Comparison of ENCODE assay signal across 21 mouse cellular contexts in genomic region chr10:44400119-44400518, GRCm38 (mm10).
DNase-seq lines count a peak whose midpoint lies in the region; ATAC-seq and TF ChIP-seq lines count a peak whose summit lies in the region.
"Had no signal": no experiment of that assay in that cellular context is flagged by ENCODE, and none has a peak within 500 bp of the region (broad histone marks: within the 10 kb centered on the region; RNA-seq: fewer than 3 reads in every experiment).

No protein-coding gene starts in this region.

- no peak for TF ChIP-seq CTCF in cerebellum, adult 2 months (IDR thresholded peaks at IDR 0.05; ENCODE audit: borderline replicate concordance, insufficient read depth, low read depth, low read length)

- H3K9me3 ChIP-seq in midbrain, embryonic 16.5 days (replicated peaks; ENCODE audit: control insufficient read depth, low read length, poor library complexity, severe bottlenecking): no peaks in the 10 kb centered on the region
- H3K9me3 ChIP-seq: embryonic facial prominence, embryonic 15.5 days; heart, embryonic 13.5 days; hindbrain, embryonic 12.5 days; intestine, embryonic 15.5 days had no signal

- DNase-seq in MEL-GATA-1-ER (ENCODE audit: extremely low read depth, low read depth): peak; percentile 11
- peak; percentile 62 for DNase-seq in induced T-regulatory cell, adult 2 months (ENCODE audit: low read depth)
- DNase-seq in adrenal gland, adult (ENCODE audit: inconsistent age in 2 of 2, low spot score in 1 of 2): no peak
- no peak for DNase-seq in lung, postnatal 14 days
- no peak for DNase-seq in cerebellum, adult 2 months
- DNase-seq: adrenal gland, postnatal 10 days; cerebellum, adult 11-12 months; cerebellum, adult 9-11 months; embryo, embryonic 11 days; gastrocnemius, postnatal 14 days; heart, postnatal 36 days; kidney, adult 2 months had no signal

- 54% methylated on average over 3 of the region's 3 CpGs for WGBS in midbrain, embryonic 16.5 days
- WGBS in cerebellum, adult 2 months: 75% methylated on average over 3 of the region's 3 CpGs

- H3K4me3 ChIP-seq in midbrain, embryonic 16.5 days (ENCODE audit: low read depth, low read length): no peak overlapping the region
- no peak overlapping the region for H3K4me3 ChIP-seq in cerebellum, adult 2 months (replicated peaks; ENCODE audit: insufficient read depth, low read depth, low read length)
- H3K4me3 ChIP-seq: embryonic facial prominence, embryonic 15.5 days; erythroblast, embryonic 14.5 days; heart, embryonic 13.5 days; hindbrain, embryonic 12.5 days; intestine, embryonic 15.5 days had no signal

- H3K4me1 ChIP-seq in midbrain, embryonic 16.5 days (ENCODE audit: control insufficient read depth, insufficient read depth, low read length): no peaks in the 10 kb centered on the region
- no peaks in the 10 kb centered on the region for H3K4me1 ChIP-seq in cerebellum, adult 2 months (ENCODE audit: control insufficient read depth, insufficient read depth, low read length)
- H3K4me1 ChIP-seq: hindbrain, embryonic 12.5 days; intestine, embryonic 15.5 days had no signal

- 0 out of 2 replicates have a peak, but pooled peaks have one; percentile 23 for ATAC-seq in megakaryocyte-erythroid progenitor cell, adult 5-6 weeks (replicated peaks; ENCODE audit: low FRiP score, low TSS enrichment, poor library complexity, severe bottlenecking)
- no peak for ATAC-seq in midbrain, embryonic 16.5 days
- ATAC-seq: forebrain, embryonic 16.5 days; hindbrain, embryonic 16.5 days; intestine, embryonic 15.5 days had no signal

- H3K36me3 ChIP-seq in midbrain, embryonic 16.5 days (ENCODE audit: control insufficient read depth, insufficient read depth, low read length): no peaks in the 10 kb centered on the region
- H3K36me3 ChIP-seq: embryonic facial prominence, embryonic 15.5 days; heart, embryonic 13.5 days; hindbrain, embryonic 12.5 days; intestine, embryonic 15.5 days had no signal

- H3K27me3 ChIP-seq in midbrain, embryonic 16.5 days (ENCODE audit: control insufficient read depth, insufficient read depth, low read depth, low read length): no peaks in the 10 kb centered on the region
- no peaks in the 10 kb centered on the region for H3K27me3 ChIP-seq in cerebellum, adult 2 months (ENCODE audit: control insufficient read depth, insufficient read depth, low read length)
- H3K27me3 ChIP-seq: embryonic facial prominence, embryonic 15.5 days; heart, embryonic 13.5 days; hindbrain, embryonic 12.5 days; intestine, embryonic 15.5 days had no signal

- no peak overlapping the region for H3K9ac ChIP-seq in midbrain, embryonic 16.5 days (ENCODE audit: low read depth, low read length)
- H3K9ac ChIP-seq: embryonic facial prominence, embryonic 15.5 days; heart, embryonic 13.5 days; hindbrain, embryonic 12.5 days; intestine, embryonic 15.5 days had no signal

- H3K4me2 ChIP-seq in midbrain, embryonic 16.5 days (ENCODE audit: low read length): no peak overlapping the region
- H3K4me2 ChIP-seq: embryonic facial prominence, embryonic 15.5 days; heart, embryonic 13.5 days; hindbrain, embryonic 12.5 days; intestine, embryonic 15.5 days had no signal

- TF ChIP-seq POLR2A in cerebellum, adult 2 months (IDR thresholded peaks at IDR 0.05; ENCODE audit: borderline replicate concordance, insufficient read depth, low read length): no peak

- H3K27ac ChIP-seq in midbrain, embryonic 16.5 days (ENCODE audit: low read length): no peak overlapping the region
- no peak overlapping the region for H3K27ac ChIP-seq in cerebellum, adult 2 months (ENCODE audit: insufficient read depth, low read length)
- H3K27ac ChIP-seq: embryonic facial prominence, embryonic 15.5 days; heart, embryonic 13.5 days; hindbrain, embryonic 12.5 days; intestine, embryonic 15.5 days had no signal

Comparison
In these comparisons a context has a peak if more than half of its experiments do, and no peak if none do; other contexts are left out.
1. DNase-seq: peak in MEL-GATA-1-ER (single experiment) and induced T-regulatory cell, adult 2 months (single experiment); none in adrenal gland, adult (0 of 2), lung, postnatal 14 days (single experiment) and cerebellum, adult 2 months (0 of 2).